Mouse (Mus musculus): ENCODE measurements around the gene Fam234b.

- TF ChIP-seq CTCF (IDR thresholded peaks at IDR 0.05; ENCODE audit: control insufficient read depth, insufficient read depth, insufficient read length), result no peak
- no peak for TF ChIP-seq CEBPB (IDR thresholded peaks at IDR 0.05; ENCODE audit: low read depth)
- no peak for TF ChIP-seq MAX (IDR thresholded peaks at IDR 0.05)
- no peak for TF ChIP-seq MYOG (IDR thresholded peaks at IDR 0.05; ENCODE audit: control insufficient read depth, extremely low read depth, insufficient read length)
- no peak for TF ChIP-seq USF1 (IDR thresholded peaks at IDR 0.05; ENCODE audit: low read depth)
- TF ChIP-seq MYOD1 (IDR thresholded peaks at IDR 0.05; ENCODE audit: control insufficient read depth, insufficient read length, low read depth), result no peak
These were observed 35.5 kb upstream of the Fam234b start for GRCm38 (mm10) chr6:135162311-135162710.
